In the genomic region with DNA sequence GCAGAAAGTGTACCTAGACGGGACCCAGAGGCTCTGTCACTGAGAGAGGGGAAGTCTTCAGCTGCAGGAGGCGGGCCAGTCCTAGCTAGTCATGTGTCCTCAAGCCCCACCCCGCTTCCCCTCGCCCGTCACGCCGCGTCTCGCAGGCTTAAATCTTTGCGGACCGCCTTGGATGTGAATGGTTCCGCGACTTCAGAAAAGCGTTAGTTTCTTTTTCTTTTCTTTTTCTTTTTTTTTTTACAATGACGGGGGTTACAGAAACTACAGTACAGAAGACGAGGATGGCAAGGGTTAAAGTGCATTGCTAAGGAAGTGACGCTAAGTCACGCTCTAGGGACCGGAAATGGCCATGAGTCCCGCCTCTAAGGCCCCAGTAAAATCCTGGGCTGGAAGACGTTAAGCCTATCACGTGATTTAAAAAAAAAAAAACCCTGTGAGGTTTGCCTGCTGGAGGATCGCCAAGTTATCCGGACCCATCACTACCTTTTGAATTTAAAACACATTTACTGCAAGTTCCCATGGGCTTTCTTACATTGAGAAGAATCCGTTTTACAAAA, we compare ENCODE assay signal across 7 mouse cellular contexts. TPM values are rescaled to one million over a fixed set of nuclear protein-coding genes. Genes with fewer than 3 reads are reported as not detected.
A peak's percentile ranks its signal among the peaks of the same experiment; 100 is the strongest.
DNase-seq lines count a peak whose midpoint lies in the region; ATAC-seq lines count a peak whose summit lies in the region.

No protein-coding gene starts in this region.

- peaks cover 10% of the 10 kb centered on the region for H3K4me1 ChIP-seq in embryonic facial prominence, embryonic 12.5 days
- H3K4me1 ChIP-seq in limb, embryonic 11.5 days (ENCODE audit: control insufficient read depth, insufficient read depth, low read length), result no peaks in the 10 kb centered on the region
- peaks cover 18% of the 10 kb centered on the region for H3K4me1 ChIP-seq in midbrain, embryonic 14.5 days (ENCODE audit: control insufficient read depth, insufficient read depth, low read length)

- peak; percentile 76 for DNase-seq in adrenal gland, postnatal 25 days
- DNase-seq in heart, adult 11 months, result peak; percentile 99
- DNase-seq in kidney, adult 18-20 months, result peak; percentile 91
- peak; percentile 87 for DNase-seq in limb, embryonic 11.5 days (ENCODE audit: low spot score)
- DNase-seq in midbrain, embryonic 14.5 days, result peak; percentile 97
- peak; percentile 76 to 78 for DNase-seq in spleen, adult 18-20 months

- no peaks in the 10 kb centered on the region for H3K36me3 ChIP-seq in embryonic facial prominence, embryonic 12.5 days
- H3K36me3 ChIP-seq in limb, embryonic 11.5 days (ENCODE audit: control insufficient read depth, insufficient read depth, low read length), result no peaks in the 10 kb centered on the region
- H3K36me3 ChIP-seq in midbrain, embryonic 14.5 days (ENCODE audit: control insufficient read depth, insufficient read depth, low read length), result no peaks in the 10 kb centered on the region

- no peaks in the 10 kb centered on the region for H3K9me3 ChIP-seq in embryonic facial prominence, embryonic 12.5 days
- no peaks in the 10 kb centered on the region for H3K9me3 ChIP-seq in limb, embryonic 11.5 days (ENCODE audit: control insufficient read depth, low read length)
- no peaks in the 10 kb centered on the region for H3K9me3 ChIP-seq in midbrain, embryonic 14.5 days (ENCODE audit: control insufficient read depth, low read length)

- H3K27ac ChIP-seq in embryonic facial prominence, embryonic 12.5 days, result peak overlapping the region; percentile 97
- H3K27ac ChIP-seq in limb, embryonic 11.5 days (replicated peaks; ENCODE audit: low read depth, low read length), result peak overlapping the region; percentile 90
- H3K27ac ChIP-seq in midbrain, embryonic 14.5 days (replicated peaks; ENCODE audit: low read depth, low read length), result peak overlapping the region; percentile 97

- peak overlapping the region; percentile 93 for H3K4me3 ChIP-seq in embryonic facial prominence, embryonic 12.5 days
- H3K4me3 ChIP-seq in limb, embryonic 11.5 days (ENCODE audit: low read depth, low read length), result peak overlapping the region; percentile 97
- H3K4me3 ChIP-seq in midbrain, embryonic 14.5 days (replicated peaks; ENCODE audit: low read depth, low read length), result peak overlapping the region; percentile 96

- peak overlapping the region; percentile 95 for H3K9ac ChIP-seq in embryonic facial prominence, embryonic 12.5 days
- peak overlapping the region; percentile 93 for H3K9ac ChIP-seq in limb, embryonic 11.5 days (ENCODE audit: low read length)
- peak overlapping the region; percentile 93 for H3K9ac ChIP-seq in midbrain, embryonic 14.5 days (replicated peaks; ENCODE audit: low read length)

- under 1% methylated on average over 25 of the region's 25 CpGs for WGBS in embryonic facial prominence, embryonic 12.5 days
- whole genome bisulfite sequencing in limb, embryonic 11.5 days, result under 1% methylated on average over 25 of the region's 25 CpGs
- under 1% methylated on average over 25 of the region's 25 CpGs for WGBS in midbrain, embryonic 14.5 days

- ATAC-seq in embryonic facial prominence, embryonic 12.5 days (ENCODE audit: insufficient number of reproducible peaks, insufficient read depth, low FRiP score, low TSS enrichment), result peak; percentile 82
- ATAC-seq in limb, embryonic 11.5 days (ENCODE audit: insufficient number of reproducible peaks, low FRiP score, low TSS enrichment, low read depth), result peak; percentile 87
- peak; percentile 90 for ATAC-seq in midbrain, embryonic 14.5 days (ENCODE audit: low FRiP score, low TSS enrichment)

- peak overlapping the region; percentile 96 for H3K4me2 ChIP-seq in embryonic facial prominence, embryonic 12.5 days (replicated peaks)
- H3K4me2 ChIP-seq in limb, embryonic 11.5 days (ENCODE audit: low read depth, severe bottlenecking), result peak overlapping the region; percentile 64
- H3K4me2 ChIP-seq in midbrain, embryonic 14.5 days (ENCODE audit: low read length), result peak overlapping the region; percentile 90

- no peaks in the 10 kb centered on the region for H3K27me3 ChIP-seq in embryonic facial prominence, embryonic 12.5 days
- H3K27me3 ChIP-seq in limb, embryonic 11.5 days (ENCODE audit: control insufficient read depth, insufficient read depth, low read length), result no peaks in the 10 kb centered on the region
- no peaks in the 10 kb centered on the region for H3K27me3 ChIP-seq in midbrain, embryonic 14.5 days (ENCODE audit: control insufficient read depth, insufficient read depth, low read length)

RNA-seq across cellular contexts. Expression of gene Atp6v1a, which starts 0.4 kb away (rescaled TPM):
- total RNA-seq in adrenal gland, postnatal 25 days (2021), result 149 and 153 TPM in 2 replicates
- 40.7 and 44.9 TPM in 2 replicates for polyA plus RNA-seq in embryonic facial prominence, embryonic 12.5 days (2016; fragmentation: Nextera tagmentation; extraction: Ambion mirVana)
- 52.3 and 52.5 TPM in 2 replicates for polyA plus RNA-seq in limb, embryonic 11.5 days (2014; fragmentation: Nextera tagmentation; extraction: Ambion mirVana)
- 126 and 149 TPM in 2 replicates for polyA plus RNA-seq in midbrain, embryonic 14.5 days (2014; fragmentation: Nextera tagmentation; extraction: Ambion mirVana)

RNA-seq across cellular contexts. Expression of gene Naa50, which starts 0.6 kb away (rescaled TPM):
- 79.9 and 101 TPM in 2 replicates for total RNA-seq in adrenal gland, postnatal 25 days (2021)
- polyA plus RNA-seq in embryonic facial prominence, embryonic 12.5 days (2016; fragmentation: Nextera tagmentation; extraction: Ambion mirVana), result 114 and 125 TPM in 2 replicates
- 88.1 and 97.9 TPM in 2 replicates for polyA plus RNA-seq in limb, embryonic 11.5 days (2014; fragmentation: Nextera tagmentation; extraction: Ambion mirVana)
- 39.2 and 43.7 TPM in 2 replicates for polyA plus RNA-seq in midbrain, embryonic 14.5 days (2014; fragmentation: Nextera tagmentation; extraction: Ambion mirVana)

RNA-seq across cellular contexts. Expression of gene Usf3, which starts 34.0 kb away (rescaled TPM):
- 29.2 and 32.3 TPM in 2 replicates for total RNA-seq in adrenal gland, postnatal 25 days (2021)
- 3.4 and 3.5 TPM in 2 replicates for polyA plus RNA-seq in embryonic facial prominence, embryonic 12.5 days (2016; fragmentation: Nextera tagmentation; extraction: Ambion mirVana)
- polyA plus RNA-seq in limb, embryonic 11.5 days (2014; fragmentation: Nextera tagmentation; extraction: Ambion mirVana), result 5.1 and 5.7 TPM in 2 replicates
- polyA plus RNA-seq in midbrain, embryonic 14.5 days (2014; fragmentation: Nextera tagmentation; extraction: Ambion mirVana), result 5.0 TPM in 2 replicates

Comparison
In these comparisons a context has a peak if more than half of its experiments do, and no peak if none do; other contexts are left out.
1. Peak in every context shown above with its lines: DNase-seq, ATAC-seq, H3K4me3 ChIP-seq and H3K27ac ChIP-seq.